Mouse (Mus musculus): ENCODE data around the gene Prss22.
"Not testable (repeated sequence)": the region's sequence is repeated elsewhere in the genome, so short reads cannot be mapped to it uniquely, and the experiment has no call there.

Prss22 gene

GRCm38 (mm10) chr17:23993559-23994428, 4.1 kb downstream of the Prss22 start:
- DNase-seq, result peak; percentile 85

DNA sequence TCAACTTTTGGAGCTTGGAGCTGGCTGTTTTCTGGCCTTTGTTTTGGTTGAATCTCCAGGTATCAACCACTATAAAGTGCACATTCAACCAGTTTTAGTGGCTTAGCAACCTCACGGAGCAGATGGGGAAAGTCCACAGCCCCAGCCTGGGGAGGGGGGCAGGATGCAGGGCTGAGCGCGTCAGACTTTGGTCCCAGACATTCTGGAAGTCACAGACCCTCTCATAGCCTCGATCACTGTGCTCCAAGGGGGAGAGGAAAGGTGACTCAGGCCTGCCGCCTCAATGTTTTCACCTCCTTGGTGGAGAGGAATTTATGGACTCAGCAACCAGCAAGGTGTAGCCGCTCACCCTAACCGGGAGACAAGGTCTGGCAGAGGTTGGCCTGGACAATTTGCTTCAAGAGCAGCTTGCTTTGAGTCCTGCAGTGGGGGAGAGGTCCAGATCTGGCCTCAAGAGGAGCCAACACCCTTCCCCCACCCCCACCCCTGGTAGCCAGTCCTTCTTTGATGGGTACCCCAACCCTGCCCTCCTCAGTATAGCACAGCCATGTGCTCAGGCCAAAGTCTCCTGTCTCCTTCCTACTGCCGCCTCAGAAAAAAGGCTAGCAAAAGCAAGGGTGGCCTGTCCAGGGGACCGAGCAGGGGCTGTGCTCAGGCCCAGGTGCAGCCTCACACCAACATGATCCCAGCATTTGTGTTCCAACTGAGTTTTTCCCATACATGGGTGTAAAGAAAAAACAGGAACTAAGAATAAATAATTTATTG, 4.9 kb downstream of the Prss22 start:
- no peak for DNase-seq

GRCm38 (mm10) chr17:23989802-23990201, 8.1 kb downstream of the Prss22 start:
- DNase-seq, result no peak

DNA sequence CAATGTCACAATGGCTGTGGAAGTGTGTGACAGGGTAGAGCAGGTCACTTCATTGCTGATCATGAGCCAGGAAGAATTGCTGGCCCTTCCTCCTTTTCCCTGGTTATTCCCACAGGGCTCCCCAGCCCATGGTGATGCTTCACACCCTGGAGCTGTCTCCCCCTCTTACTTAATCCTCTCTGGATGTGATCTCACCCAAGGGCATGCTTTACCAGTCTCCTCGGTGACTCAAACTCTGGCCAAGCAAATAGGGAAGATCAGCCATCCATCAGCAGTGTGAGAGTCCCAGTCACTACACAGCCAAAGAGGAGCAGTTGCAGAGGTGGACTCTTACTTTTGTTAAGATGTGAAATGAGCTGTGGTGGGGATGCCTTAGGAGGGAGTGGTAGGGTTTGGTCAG, 12.9 kb downstream of the Prss22 start:
- no peak for DNase-seq

- no peak for DNase-seq
Observed at GRCm38 (mm10) chr17:23982912-23983311, 15.0 kb downstream of the Prss22 start.

- no peak for DNase-seq
Observed at GRCm38 (mm10) chr17:23980297-23980909, 17.5 kb downstream of the Prss22 start, which contains the start of gene Prss30. Gene Prss30, minus strand, starts transcription at chr17:23980566.

DNA sequence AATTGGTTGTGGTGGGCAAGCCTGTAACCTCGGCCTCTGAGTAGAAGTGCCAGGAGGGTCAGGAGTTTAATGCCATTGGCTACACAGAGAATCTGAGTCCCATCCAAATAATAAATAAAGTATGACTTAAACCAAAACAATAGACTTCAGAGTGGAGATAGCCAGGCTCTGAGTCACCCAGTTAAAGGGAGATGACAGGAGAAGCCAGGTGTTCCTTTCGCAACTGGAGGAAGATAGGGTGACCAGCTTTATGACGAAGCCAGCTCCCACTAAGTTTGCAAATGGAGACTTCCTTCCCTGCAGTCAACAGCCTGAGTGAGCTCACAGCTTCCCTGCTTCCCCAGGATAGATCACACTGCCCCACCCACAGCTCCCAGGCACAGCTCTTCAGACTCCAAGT, 18.4 kb downstream of the Prss22 start:
- no peak for DNase-seq

GRCm38 (mm10) chr17:23976665-23977064, 21.2 kb downstream of the Prss22 start:
- no peak for DNase-seq

- no peak for DNase-seq
Observed at GRCm38 (mm10) chr17:23971315-23971714, 26.6 kb downstream of the Prss22 start.

DNA sequence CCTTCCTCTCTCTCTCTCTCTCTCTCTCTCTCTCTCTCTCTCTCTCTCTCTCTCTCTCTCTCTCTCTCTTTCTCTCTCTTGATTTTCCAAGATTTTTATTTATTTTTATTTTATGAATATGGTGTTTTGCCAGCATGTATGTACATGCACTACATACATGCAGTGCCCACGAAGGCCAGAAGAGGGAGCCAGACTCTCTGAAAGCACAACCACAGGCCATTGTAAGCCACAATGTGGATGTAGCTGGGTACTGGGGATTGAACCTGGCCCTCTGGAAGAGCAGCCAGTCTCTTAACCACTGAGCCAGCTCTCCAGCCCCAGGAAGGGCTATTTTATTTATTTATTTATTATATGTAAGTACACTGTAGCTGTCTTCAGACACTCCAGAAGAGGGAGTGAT, 28.7 kb downstream of the Prss22 start:
- DNase-seq, result peak; percentile 47

DNA sequence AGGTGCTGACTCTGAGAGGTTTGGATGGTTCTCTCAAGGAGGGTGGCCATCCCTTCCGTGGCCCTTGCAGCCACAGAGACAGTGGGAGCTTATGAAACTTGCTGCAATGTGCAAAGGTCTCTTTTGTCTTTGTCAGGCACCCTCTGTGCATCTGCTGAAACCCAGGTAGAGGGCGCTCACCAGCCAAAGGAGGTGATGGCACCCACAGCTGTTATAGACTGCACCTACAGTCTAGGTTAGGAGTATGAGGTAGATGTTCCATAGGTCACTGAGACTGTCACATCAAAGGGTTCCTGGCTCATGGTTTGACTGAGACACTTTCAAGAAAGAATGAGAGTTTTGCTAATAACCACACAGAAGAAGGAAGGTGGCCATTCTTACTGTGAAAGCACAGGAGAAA, 29.1 kb downstream of the Prss22 start:
- no peak for DNase-seq

GRCm38 (mm10) chr17:23966658-23967401, 31.1 kb downstream of the Prss22 start:
- no peak for DNase-seq

GRCm38 (mm10) chr17:23965805-23966425, 32.0 kb downstream of the Prss22 start:
- peak; percentile 44 for DNase-seq

- DNase-seq, result no peak
Observed at GRCm38 (mm10) chr17:23961573-23962122, 36.3 kb downstream of the Prss22 start.

DNA sequence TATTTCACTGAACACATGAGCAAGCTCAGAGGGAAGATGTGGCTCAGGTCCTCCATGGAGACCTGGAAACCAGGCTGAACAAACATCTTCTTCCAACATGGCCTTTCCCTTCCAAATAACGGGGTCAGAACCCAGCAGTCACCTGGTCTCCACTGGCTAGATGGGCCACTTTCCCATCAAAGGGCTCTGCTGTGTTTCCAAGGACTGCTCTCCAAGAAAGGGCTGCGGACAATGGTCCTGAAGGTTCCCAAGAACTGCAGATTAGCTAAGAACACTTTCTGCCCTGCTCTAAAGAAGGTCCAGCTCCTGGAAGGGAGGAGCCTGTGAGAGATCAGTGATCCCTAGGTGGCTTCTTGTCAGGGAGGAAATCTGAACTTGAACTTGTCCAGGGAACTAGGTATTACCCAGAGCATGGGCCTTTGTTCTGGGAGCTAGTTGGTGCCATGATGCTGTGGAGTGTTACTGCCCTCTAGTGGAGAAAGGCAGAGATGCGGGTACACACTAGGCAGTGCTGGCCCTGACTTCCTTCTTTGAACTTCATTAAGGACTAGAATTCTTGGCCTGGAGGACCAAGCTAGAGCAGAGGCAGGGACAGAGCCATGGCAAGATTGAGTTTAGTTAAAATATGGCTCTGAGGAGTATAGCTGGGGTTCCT, 37.7 kb downstream of the Prss22 start:
- peak; percentile 71 for DNase-seq

- no peak for DNase-seq
Observed at GRCm38 (mm10) chr17:23955174-23955573, 42.7 kb downstream of the Prss22 start, which contains the start of gene Sbpl. Gene Sbpl, minus strand, starts transcription at chr17:23955274.

DNA sequence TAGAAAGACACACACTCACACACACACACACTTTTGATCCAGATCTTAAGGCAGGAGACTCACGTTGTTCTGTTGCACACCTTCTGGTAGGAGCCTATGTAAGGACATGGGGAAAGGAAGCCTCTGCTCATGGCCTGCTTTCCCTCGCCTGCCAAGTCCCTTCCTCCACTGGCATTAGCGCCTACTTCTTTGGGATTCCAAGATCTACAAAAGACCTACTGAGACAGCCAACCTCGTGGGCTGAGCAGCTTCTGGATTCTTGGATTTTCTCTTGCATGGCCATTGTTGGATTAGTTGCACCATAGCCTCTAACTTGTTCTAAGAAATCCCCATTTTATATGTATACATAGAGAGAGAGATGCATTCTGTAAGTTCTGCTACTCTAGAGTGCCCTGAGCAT, 47.1 kb downstream of the Prss22 start:
- not testable (repeated sequence) for DNase-seq

- DNase-seq, result no peak
Observed at GRCm38 (mm10) chr17:23949068-23949467, 48.8 kb downstream of the Prss22 start.

GRCm38 (mm10) chr17:23947486-23947885, 50.4 kb downstream of the Prss22 start:
- not testable (repeated sequence) for DNase-seq
